Mouse (Mus musculus) embryonic fibroblast, embryonic 13.5 days (primary cell): Measurements from ENCODE around the gene Mx1.

Experiments used
- CTCF ChIP-seq: IDR thresholded peaks from 2 replicates; pipeline ENCODE4 v1.5.1; 2011; ENCODE audit warnings: mild to moderate bottlenecking, control low read depth, low read length, moderate library complexity, borderline replicate concordance; ENCODE audit not compliant: insufficient read depth
- POLR2A ChIP-seq: IDR thresholded peaks from 2 replicates; pipeline ENCODE4 v1.6.1; 2011; ENCODE audit warnings: low read depth, mild to moderate bottlenecking, control low read depth, low read length, moderate library complexity

DNA sequence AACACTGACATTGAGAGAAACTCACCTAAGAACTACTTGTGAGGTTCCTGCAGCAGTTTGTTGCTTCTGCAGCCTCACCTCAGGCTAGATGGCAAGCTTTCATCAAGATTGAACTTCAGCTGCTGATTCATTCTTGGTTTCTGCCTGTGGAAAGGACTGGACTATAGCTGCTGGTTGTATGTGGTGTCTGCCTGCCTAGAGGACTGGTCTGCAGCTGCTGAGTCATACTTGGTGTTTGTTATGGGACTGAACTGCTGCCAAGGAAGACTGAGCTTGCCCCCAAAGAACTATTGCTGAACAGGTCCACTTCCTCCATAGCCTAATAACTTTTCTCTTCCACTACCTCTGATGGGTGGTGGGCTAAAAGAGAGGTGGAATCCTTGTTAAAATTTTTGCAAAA lies 15.3 kb downstream of the Mx1 start:
- TF ChIP-seq CTCF (no peak), POLR2A (no peak)
